Mouse (Mus musculus) limb, embryonic 12.5 days (tissue): ENCODE results near the gene Hdac10. TPM values are rescaled to one million over a fixed set of nuclear protein-coding genes. Genes with fewer than 3 reads are reported as not detected.

Source experiments
- ATAC-seq: fragments of 200-750 bp; cut with Nextera tagmentation; 2 replicates; pipeline ENCODE4 v1.8.0; 2017; ENCODE audit warnings: low read depth, moderate TSS enrichment; ENCODE audit not compliant: insufficient number of reproducible peaks, insufficient read depth, low FRiP score, low TSS enrichment
- H3K27ac ChIP-seq: fragments of 300-500 bp; sonication (generic); 2 replicates; pipeline ENCODE4 v1.5.1; 2016; ENCODE audit warnings: mild to moderate bottlenecking, moderate library complexity
- H3K27me3 ChIP-seq: fragments of 300-500 bp; sonication (generic); 2 replicates; pipeline ENCODE4 v1.6.1; 2016; ENCODE audit warnings: mild to moderate bottlenecking, moderate library complexity
- H3K36me3 ChIP-seq: fragments of 300-500 bp; sonication (generic); 2 replicates; pipeline ENCODE4 v1.6.1; 2016; ENCODE audit warnings: mild to moderate bottlenecking, moderate library complexity
- H3K4me1 ChIP-seq: fragments of 300-500 bp; sonication (generic); replicated peaks from 2 replicates; pipeline ENCODE4 v1.6.1; 2016
- H3K4me2 ChIP-seq: fragments of 300-500 bp; sonication (generic); 2 replicates; pipeline ENCODE4 v1.6.1; 2016; ENCODE audit warnings: mild to moderate bottlenecking, moderate library complexity
- H3K4me3 ChIP-seq: fragments of 300-500 bp; sonication (generic); replicated peaks from 2 replicates; pipeline ENCODE4 v1.5.1; 2016; ENCODE audit warnings: mild to moderate bottlenecking
- H3K9ac ChIP-seq: fragments of 300-500 bp; sonication (generic); replicated peaks from 2 replicates; pipeline ENCODE4 v1.6.1; 2016; ENCODE audit warnings: mild to moderate bottlenecking, moderate library complexity
- H3K9me3 ChIP-seq: fragments of 300-500 bp; sonication (generic); 2 replicates; pipeline ENCODE4 v1.6.1; 2016; ENCODE audit warnings: mild to moderate bottlenecking, moderate library complexity
- WGBS: fragments of 180-500 bp; shearing (Covaris S2); methylation state at CpG from one replicate; pipeline ENCODE4 v1.1.7; 2016; 5-methylcytosine and 5-hydroxymethylcytosine counted together
- polyA plus RNA-seq: library from polyadenylated mRNA; unstranded; fragments of >200 nt; fragmentation: Nextera tagmentation; extraction: Ambion mirVana; gene quantifications from 2 replicates; pipeline ENCODE4 v1.2.1, GENCODE M21; 2016

Gene Hdac10
- polyA plus RNA-seq, 1 experiment from 2014 or later: 15.2 TPM

- no peak for ATAC-seq
- no peak overlapping the region for H3K27ac ChIP-seq
- H3K4me3 ChIP-seq: no peak overlapping the region
- no peaks in the 10 kb centered on the region for H3K27me3 ChIP-seq
- peaks cover 57% of the 10 kb centered on the region for H3K36me3 ChIP-seq
- 64% methylated on average over 4 of the region's 4 CpGs for WGBS
- H3K4me2 ChIP-seq: no peak overlapping the region
- H3K9ac ChIP-seq: peak overlapping the region; percentile 94; the same call in 1 of the 2 replicates
- peaks cover 21% of the 10 kb centered on the region for H3K4me1 ChIP-seq
- H3K9me3 ChIP-seq: no peaks in the 10 kb centered on the region
Observed at GRCm38 (mm10) chr15:89090662-89091061, 37.8 kb downstream of the Hdac10 start.

GRCm38 (mm10) chr15:89089248-89090051 lies 39.0 kb downstream of the Hdac10 start:
- Histone ChIP-seq H3K36me3 (peaks cover 57% of the 10 kb centered on the region), H3K9ac (peak overlapping the region; percentile 94), H3K9me3 (no peaks in the 10 kb centered on the region), H3K27ac (peak overlapping the region; percentile 69), H3K4me1 (peaks cover 21% of the 10 kb centered on the region), H3K4me3 (peak overlapping the region; percentile 99), H3K4me2 (peak overlapping the region; percentile 99), H3K27me3 (no peaks in the 10 kb centered on the region)
- ATAC-seq: peak; percentile 22; the same call in 1 of the 2 replicates
- WGBS: 4% methylated on average over 68 of the region's 68 CpGs

- 1% methylated on average over 38 of the region's 38 CpGs for WGBS
- peaks cover 21% of the 10 kb centered on the region for H3K4me1 ChIP-seq
Observed at GRCm38 (mm10) chr15:89088607-89089247, 39.8 kb downstream of the Hdac10 start, which contains the start of gene Selenoo. Gene Selenoo, plus strand, starts transcription at chr15:89089084.

GRCm38 (mm10) chr15:89084826-89085225 lies 43.7 kb downstream of the Hdac10 start:
- Histone ChIP-seq H3K9me3 (no peaks in the 10 kb centered on the region), H3K27me3 (no peaks in the 10 kb centered on the region), H3K9ac (no peak overlapping the region), H3K4me1 (peaks cover 11% of the 10 kb centered on the region), H3K36me3 (peaks cover 70% of the 10 kb centered on the region), H3K27ac (no peak overlapping the region), H3K4me3 (no peak overlapping the region), H3K4me2 (no peak overlapping the region)
- WGBS: 92% methylated on average over 2 of the region's 2 CpGs
- no peak for ATAC-seq

More at GRCm38 (mm10) chr15:89088607-89089247, 39.8 kb downstream of the Hdac10 start, which contains the start of gene Selenoo:
- Histone ChIP-seq H3K36me3 (peaks cover 57% of the 10 kb centered on the region), H3K4me2 (peak within 1 kb of the TSS; percentile 99), H3K9ac (peak within 1 kb of the TSS; percentile 94), H3K4me3 (peak within 1 kb of the TSS; percentile 99), H3K9me3 (no peaks in the 10 kb centered on the region), H3K27ac (peak within 1 kb of the TSS; percentile 69), H3K27me3 (no peaks in the 10 kb centered on the region)
- peak; percentile 86 for ATAC-seq

- no peak overlapping the region for H3K9ac ChIP-seq
- H3K27me3 ChIP-seq: no peaks in the 10 kb centered on the region
- WGBS: 96% methylated on average over 1 of the region's 1 CpGs
- peaks cover 77% of the 10 kb centered on the region for H3K36me3 ChIP-seq
- peaks cover 9% of the 10 kb centered on the region; the same call in 1 of the 2 replicates for H3K4me1 ChIP-seq
- no peak for ATAC-seq
- H3K9me3 ChIP-seq: no peaks in the 10 kb centered on the region
- H3K27ac ChIP-seq: no peak overlapping the region
- H3K4me3 ChIP-seq: no peak overlapping the region
- no peak overlapping the region for H3K4me2 ChIP-seq
Observed at GRCm38 (mm10) chr15:89083906-89084305, 44.6 kb downstream of the Hdac10 start.

GRCm38 (mm10) chr15:89078208-89078836 lies 50.2 kb downstream of the Hdac10 start:
- ATAC-seq: no peak
- Histone ChIP-seq H3K4me1 (peaks cover 37% of the 10 kb centered on the region), H3K4me2 (peak overlapping the region; percentile 92), H3K27ac (no peak overlapping the region), H3K9ac (peak overlapping the region; percentile 37; the same call in 1 of the 2 replicates), H3K4me3 (peak overlapping the region; percentile 0; the same call in 1 of the 2 replicates), H3K9me3 (no peaks in the 10 kb centered on the region), H3K36me3 (peaks cover 37% of the 10 kb centered on the region), H3K27me3 (no peaks in the 10 kb centered on the region)
- 48% methylated on average over 9 of the region's 9 CpGs for WGBS

- peak overlapping the region; percentile 91 for H3K9ac ChIP-seq
- ATAC-seq: peak; percentile 72
- no peaks in the 10 kb centered on the region for H3K27me3 ChIP-seq
- H3K4me3 ChIP-seq: peak overlapping the region; percentile 90
- peak overlapping the region; percentile 92 for H3K4me2 ChIP-seq
- WGBS: 0% methylated on average over 31 of the region's 39 CpGs
- H3K36me3 ChIP-seq: peaks cover 16% of the 10 kb centered on the region
- no peaks in the 10 kb centered on the region for H3K9me3 ChIP-seq
- peaks cover 37% of the 10 kb centered on the region for H3K4me1 ChIP-seq
- peak overlapping the region; percentile 74 for H3K27ac ChIP-seq
Observed at GRCm38 (mm10) chr15:89076156-89076731, 52.3 kb downstream of the Hdac10 start.

- under 1% methylated on average over 37 of the region's 59 CpGs for WGBS
- H3K4me1 ChIP-seq: peaks cover 37% of the 10 kb centered on the region
- H3K27ac ChIP-seq: peak overlapping the region; percentile 74
- ATAC-seq: peak; percentile 85
- H3K9me3 ChIP-seq: no peaks in the 10 kb centered on the region
- peak overlapping the region; percentile 90 for H3K4me3 ChIP-seq
- peaks cover 2% of the 10 kb centered on the region for H3K27me3 ChIP-seq
- H3K9ac ChIP-seq: peak overlapping the region; percentile 91
- H3K36me3 ChIP-seq: peaks cover 10% of the 10 kb centered on the region; the same call in 1 of the 2 replicates
- H3K4me2 ChIP-seq: peak overlapping the region; percentile 92
Observed at GRCm38 (mm10) chr15:89075478-89076147, 52.9 kb downstream of the Hdac10 start.

- 28% methylated on average over 11 of the region's 11 CpGs for WGBS
- H3K4me3 ChIP-seq: peak within 1 kb of the TSS; percentile 90
- H3K4me1 ChIP-seq: peaks cover 37% of the 10 kb centered on the region
- H3K9ac ChIP-seq: peak within 1 kb of the TSS; percentile 91
- H3K36me3 ChIP-seq: peaks cover 7% of the 10 kb centered on the region; the same call in 1 of the 2 replicates
- peaks cover 10% of the 10 kb centered on the region for H3K27me3 ChIP-seq
- no peaks in the 10 kb centered on the region for H3K9me3 ChIP-seq
- H3K4me2 ChIP-seq: peak within 1 kb of the TSS; percentile 92
- no peak; the same call in 1 of the 2 replicates for ATAC-seq
- peak within 1 kb of the TSS; percentile 74 for H3K27ac ChIP-seq
Observed at GRCm38 (mm10) chr15:89074613-89075477, 53.7 kb downstream of the Hdac10 start, which contains the start of gene Trabd. Gene Trabd, plus strand, starts transcription at chr15:89075124.
